Mouse (Mus musculus) cerebellum, adult 2 months (tissue): ENCODE measurements around the gene Atp2a3. TPM values are rescaled to one million over a fixed set of nuclear protein-coding genes. Genes with fewer than 3 reads are reported as not detected.
A peak's percentile ranks its signal among the peaks of the same experiment; 100 is the strongest.

Experiments
- DNase-seq, 2 experiments: peaks; one replicate each; pipeline ENCODE4 v3.0.0; 2021
- H3K27ac ChIP-seq: fragments of 200-500 bp; 2 replicates; pipeline ENCODE4 v1.5.1; 2012; ENCODE audit warnings: low read length, control low read depth, inconsistent platforms; ENCODE audit not compliant: insufficient read depth
- H3K27me3 ChIP-seq: fragments of 200-500 bp; 2 replicates; pipeline ENCODE4 v1.6.1; 2012; ENCODE audit warnings: inconsistent platforms, mild to moderate bottlenecking, low read length, moderate library complexity; ENCODE audit not compliant: control insufficient read depth, insufficient read depth
- H3K4me1 ChIP-seq: fragments of 200-500 bp; 2 replicates; pipeline ENCODE4 v1.6.1; 2011; ENCODE audit warnings: low read length; ENCODE audit not compliant: control insufficient read depth, insufficient read depth
- H3K4me3 ChIP-seq: fragments of 200-500 bp; replicated peaks from 2 replicates; pipeline ENCODE3; 2011; ENCODE audit warnings: mild to moderate bottlenecking, low read depth, low read length, control low read depth; ENCODE audit not compliant: insufficient read depth
- CTCF ChIP-seq: fragments of 200-500 bp; IDR thresholded peaks from 2 replicates; pipeline ENCODE4 v1.5.1; 2011; ENCODE audit warnings: low read depth, mild to moderate bottlenecking, control low read depth, low read length, moderate library complexity, borderline replicate concordance; ENCODE audit not compliant: insufficient read depth
- POLR2A ChIP-seq: fragments of 200-500 bp; IDR thresholded peaks from 2 replicates; pipeline ENCODE4 v1.6.1; 2011; ENCODE audit warnings: low read length, control low read depth, borderline replicate concordance; ENCODE audit not compliant: insufficient read depth
- WGBS: fragments of 180-500 bp; shearing (Covaris S2); methylation state at CpG from one replicate; pipeline ENCODE4 v1.1.7; 2018; 5-methylcytosine and 5-hydroxymethylcytosine counted together
- polyA plus RNA-seq: library from polyadenylated mRNA; depleted of rRNA; stranded (reverse); fragments of >200 nt; gene quantifications from 2 replicates; pipeline ENCODE4 v1.2.3, GENCODE M21; 2012

The Atp2a3 gene
- polyA plus RNA-seq, 1 experiment = 104 TPM

DNA sequence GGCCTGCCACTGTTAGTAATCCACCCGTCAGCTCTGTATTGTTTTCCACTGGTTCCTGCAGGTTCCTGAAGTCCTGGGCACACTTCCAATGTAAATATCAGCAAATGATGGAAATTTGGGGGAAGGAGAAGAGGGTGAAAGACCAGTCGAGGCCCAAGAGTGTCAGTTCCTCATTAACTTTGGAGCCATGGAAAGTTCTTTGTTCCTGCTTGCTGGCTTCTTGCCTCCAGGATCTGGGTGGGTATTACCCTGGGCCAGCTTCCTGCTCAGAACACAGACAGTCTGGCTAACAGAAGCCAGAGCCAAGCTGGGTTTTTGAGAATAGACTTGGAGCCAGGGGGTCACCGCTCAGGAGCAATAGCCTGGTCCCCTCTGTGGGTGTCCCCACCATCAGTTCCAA lies 8.7 kb upstream of the Atp2a3 start:
- Histone ChIP-seq H3K27me3 (no peaks in the 10 kb centered on the region), H3K4me1 (peaks cover 30% of the 10 kb centered on the region), H3K27ac (no peak overlapping the region), H3K4me3 (no peak overlapping the region)
- TF ChIP-seq POLR2A = no peak
- no peak for TF ChIP-seq CTCF
- 70% methylated on average over 3 of the region's 3 CpGs for WGBS
- no peak for DNase-seq

DNA sequence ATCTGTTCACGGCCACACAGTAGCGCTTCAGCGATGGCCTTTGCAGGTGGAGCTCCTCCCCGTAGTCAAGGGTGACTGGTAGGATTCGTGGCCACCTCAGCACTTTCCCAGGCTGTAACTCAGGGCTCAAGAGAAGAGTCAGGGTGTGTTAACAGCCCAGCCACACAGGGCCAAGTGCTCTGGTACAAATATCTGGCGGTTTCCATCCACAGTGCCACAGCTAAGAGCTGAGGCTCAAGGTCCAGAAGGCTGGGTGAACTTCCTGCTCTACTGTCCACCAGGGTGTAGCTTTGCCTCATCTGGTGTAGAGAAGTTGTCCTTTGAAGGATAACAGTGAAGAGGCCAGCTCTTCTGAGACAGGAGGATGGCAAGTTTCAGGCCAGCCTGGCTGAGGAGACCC lies 8.3 kb upstream of the Atp2a3 start:
- no peak for TF ChIP-seq CTCF
- Histone ChIP-seq H3K4me1 (peaks cover 30% of the 10 kb centered on the region), H3K4me3 (no peak overlapping the region), H3K27me3 (no peaks in the 10 kb centered on the region), H3K27ac (no peak overlapping the region)
- 91% methylated on average over 6 of the region's 6 CpGs for WGBS
- DNase-seq = no peak

DNA sequence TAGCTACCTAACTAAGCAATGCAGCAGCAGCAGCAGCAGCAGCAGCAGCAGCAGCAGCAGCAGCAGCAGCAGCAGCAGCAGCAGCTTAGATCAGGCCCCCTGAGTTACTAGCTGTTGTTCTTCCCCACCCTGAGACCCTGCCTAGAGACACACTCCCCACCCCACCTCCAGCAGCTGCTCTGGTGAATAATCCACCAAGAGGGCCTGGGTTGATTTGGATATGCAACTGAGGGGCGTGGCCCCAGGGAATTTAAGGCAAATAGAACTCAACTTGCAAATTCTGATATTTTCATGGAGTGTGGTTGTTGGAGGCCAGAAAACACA lies 7.9 kb upstream of the Atp2a3 start:
- DNase-seq = no peak
- WGBS = 95% methylated on average over 1 of the region's 1 CpGs

DNA sequence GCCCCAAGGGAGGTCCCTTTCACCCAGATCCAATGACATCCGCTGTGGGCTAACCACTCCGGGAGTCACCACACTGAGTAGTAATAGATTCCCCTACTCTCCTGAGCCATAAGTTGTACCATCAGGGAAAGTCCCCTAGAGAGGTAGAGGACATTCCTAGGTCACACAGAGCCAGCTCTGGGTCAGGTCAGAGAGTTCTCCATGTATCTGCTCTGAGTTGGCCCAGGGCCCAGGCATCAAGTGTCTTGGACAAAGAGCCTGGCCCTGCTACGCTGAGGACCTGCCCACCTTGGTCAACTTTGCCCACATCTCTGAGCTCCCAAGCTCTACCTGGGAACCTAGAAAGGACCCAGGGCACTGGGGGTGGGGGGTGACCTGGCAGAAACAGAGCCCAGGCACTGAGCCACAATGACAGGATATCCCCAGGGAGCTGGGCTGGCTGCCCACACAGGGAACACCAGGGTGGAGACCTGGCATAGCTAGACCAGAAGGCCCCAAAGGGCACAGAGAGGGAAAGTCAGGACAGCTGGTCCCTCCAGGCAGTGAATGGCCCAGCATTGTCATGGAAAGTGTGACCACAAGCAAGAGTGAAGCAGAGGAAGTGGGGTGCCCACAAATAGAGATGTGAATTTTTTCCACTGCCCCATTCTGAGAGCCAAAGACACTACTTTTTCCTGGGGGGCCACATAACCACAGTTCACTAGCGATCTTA lies 7.4 kb upstream of the Atp2a3 start:
- no peaks in the 10 kb centered on the region for H3K27me3 ChIP-seq
- peak; percentile 60 for DNase-seq
- no peak overlapping the region for H3K27ac ChIP-seq
- no peak overlapping the region for H3K4me3 ChIP-seq
- WGBS = 77% methylated on average over 4 of the region's 4 CpGs
- peaks cover 30% of the 10 kb centered on the region for H3K4me1 ChIP-seq
- TF ChIP-seq POLR2A (no peak), CTCF (no peak)

More for the DNA sequence above, 7.9 kb upstream of the Atp2a3 start:
- Histone ChIP-seq H3K27me3 (no peaks in the 10 kb centered on the region), H3K27ac (no peak overlapping the region), H3K4me3 (no peak overlapping the region), H3K4me1 (peaks cover 30% of the 10 kb centered on the region)
- TF ChIP-seq CTCF (no peak), POLR2A (no peak)

DNA sequence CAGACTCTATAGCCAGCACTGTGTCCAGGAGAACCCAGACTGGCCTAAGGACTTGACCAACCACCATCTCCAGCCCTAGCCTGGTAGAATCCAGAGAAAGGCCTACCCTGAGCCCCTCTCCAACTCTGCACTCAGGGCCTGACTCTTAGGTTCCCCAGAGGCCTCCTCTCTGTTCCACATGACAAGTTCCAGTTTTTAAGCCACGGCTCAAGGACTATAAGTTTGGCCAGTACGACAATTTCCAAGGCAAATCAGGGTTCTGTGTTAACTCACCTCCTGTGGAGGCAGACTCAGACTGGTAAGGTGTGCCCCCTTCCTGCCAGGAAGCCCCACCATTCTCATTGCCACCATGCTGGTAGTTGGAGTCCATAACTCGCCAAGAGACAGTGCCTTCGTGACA lies 6.8 kb upstream of the Atp2a3 start:
- Histone ChIP-seq H3K4me1 (peaks cover 30% of the 10 kb centered on the region), H3K27ac (no peak overlapping the region), H3K4me3 (no peak overlapping the region), H3K27me3 (no peaks in the 10 kb centered on the region)
- 80% methylated on average over 4 of the region's 4 CpGs for whole genome bisulfite sequencing
- DNase-seq = no peak
- no peak for TF ChIP-seq POLR2A
- no peak for TF ChIP-seq CTCF

DNA sequence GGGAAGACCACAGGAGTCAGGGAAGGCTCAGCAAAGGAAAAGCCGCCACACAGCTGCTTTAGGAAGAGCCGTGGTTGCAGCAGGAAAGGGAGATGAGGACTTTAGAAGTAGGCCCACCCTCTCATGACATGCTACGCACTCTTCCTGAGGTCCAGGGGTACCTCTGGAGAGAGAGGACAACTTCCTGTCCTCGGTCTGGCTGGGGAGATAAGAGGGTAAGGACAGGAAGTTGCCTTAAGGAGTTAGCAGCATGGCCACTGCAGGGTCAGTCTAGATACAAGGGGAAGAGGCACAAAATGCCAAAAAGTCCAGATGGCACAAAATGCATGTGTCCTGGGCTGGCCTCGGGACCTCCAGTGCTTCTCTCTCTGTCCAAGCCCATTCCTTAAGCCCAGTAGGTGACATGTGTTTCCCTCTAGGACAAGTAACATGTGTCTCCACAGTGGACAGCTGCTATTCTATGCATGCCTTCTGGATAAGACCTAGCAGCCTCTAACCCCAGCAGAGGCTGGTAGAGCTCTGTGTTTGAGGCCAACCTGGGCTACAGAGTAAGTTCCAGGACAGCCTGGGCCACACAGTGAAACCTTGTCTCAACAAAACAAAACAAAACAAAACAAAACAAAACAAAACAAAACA lies 5.5 kb upstream of the Atp2a3 start:
- TF ChIP-seq POLR2A (no peak), CTCF (no peak)
- Histone ChIP-seq H3K4me3 (no peak overlapping the region), H3K4me1 (peaks cover 30% of the 10 kb centered on the region), H3K27ac (no peak overlapping the region), H3K27me3 (no peaks in the 10 kb centered on the region)
- 64% methylated on average over 5 of the region's 5 CpGs for WGBS
- DNase-seq = no peak

DNA sequence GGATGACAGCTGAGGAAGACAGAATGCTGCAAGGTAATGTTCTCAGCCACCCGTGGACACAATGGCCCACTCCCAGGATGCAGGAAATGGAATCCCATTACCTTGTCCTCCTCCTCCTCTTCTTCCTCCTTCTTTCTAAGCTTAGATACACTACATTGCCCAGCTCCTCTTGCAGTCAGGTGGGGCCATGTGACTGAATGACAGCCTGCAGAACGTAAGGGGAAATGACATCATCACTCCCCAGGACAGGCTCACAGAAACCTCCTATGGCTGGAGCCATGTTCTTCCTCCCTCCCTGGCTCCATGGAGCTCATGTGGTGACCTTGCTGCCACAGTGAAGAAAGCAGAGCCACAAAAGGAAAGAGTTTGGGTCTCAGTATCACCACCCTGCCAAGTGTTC lies 3.7 kb upstream of the Atp2a3 start:
- TF ChIP-seq CTCF (no peak), POLR2A (no peak)

DNA sequence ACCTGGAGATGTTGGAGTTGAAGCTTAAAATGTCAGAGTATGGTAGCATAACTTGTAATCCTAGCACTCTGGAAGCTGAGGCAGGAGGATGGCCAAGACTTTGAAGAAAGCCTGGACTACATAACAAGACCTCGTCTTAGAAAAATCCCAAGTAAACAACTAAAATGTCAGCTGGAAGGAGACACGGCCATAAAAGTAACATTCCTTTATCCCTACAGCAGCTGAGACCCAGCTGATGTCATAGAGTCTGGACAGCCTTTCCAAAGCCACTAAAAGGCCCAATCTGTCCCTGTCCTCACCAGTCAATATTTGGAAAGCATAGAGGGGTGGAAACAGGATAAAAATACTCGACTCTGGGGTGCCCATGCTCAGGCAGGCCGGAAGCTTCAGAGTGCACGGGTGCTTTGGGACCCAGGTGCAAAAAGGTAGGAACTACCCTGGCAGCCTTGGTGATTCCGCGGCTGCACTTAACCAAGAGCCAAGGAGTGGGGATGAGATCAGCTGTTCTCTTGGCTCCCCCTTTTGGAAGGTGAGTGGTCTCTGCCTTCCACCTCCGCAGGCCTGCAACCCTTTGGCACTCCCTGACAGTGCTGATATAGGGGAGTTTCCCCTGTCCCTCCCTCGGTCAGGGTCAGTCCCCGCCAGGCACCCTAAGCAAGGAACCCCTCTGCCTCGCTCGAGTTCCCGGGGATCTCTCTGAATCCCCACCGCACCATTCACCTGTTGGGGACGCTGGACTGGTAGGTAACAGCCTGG lies 867 bp upstream of the Atp2a3 start:
- TF ChIP-seq POLR2A (no peak), CTCF (no peak)
- 42% methylated on average over 15 of the region's 15 CpGs for WGBS
- DNase-seq = no peak
- Histone ChIP-seq H3K27ac (no peak overlapping the region), H3K4me3 (no peak overlapping the region), H3K4me1 (peaks cover 5% of the 10 kb centered on the region), H3K27me3 (no peaks in the 10 kb centered on the region)

More for the DNA sequence above, 3.7 kb upstream of the Atp2a3 start:
- Histone ChIP-seq H3K27ac (no peak overlapping the region), H3K4me1 (peaks cover 20% of the 10 kb centered on the region), H3K27me3 (no peaks in the 10 kb centered on the region), H3K4me3 (no peak overlapping the region)
- DNase-seq = no peak
- 66% methylated on average over 2 of the region's 2 CpGs for WGBS
